Mouse (Mus musculus) urinary bladder, postnatal 4 days (tissue): ENCODE data around the gene Apol9a.

Experiments used
- DNase-seq, 2 experiments: peaks; one replicate each; pipeline ENCODE4 v3.0.0; 2021 to 2022; ENCODE audit warnings: low spot score in 2 of 2

Apol9a gene

GRCm38 (mm10) chr15:77377419-77377818 lies 33.5 kb downstream of the Apol9a start:
- DNase-seq, result no peak

- DNase-seq, result no peak
Observed at GRCm38 (mm10) chr15:77376920-77377319, 34.0 kb downstream of the Apol9a start.

GRCm38 (mm10) chr15:77370588-77370987 lies 40.3 kb downstream of the Apol9a start:
- no peak for DNase-seq

- no peak for DNase-seq
Observed at GRCm38 (mm10) chr15:77369981-77370380, 41.0 kb downstream of the Apol9a start.

GRCm38 (mm10) chr15:77368818-77369320 lies 42.1 kb downstream of the Apol9a start:
- peak in 1 of 2 experiments; percentile 33 for DNase-seq

GRCm38 (mm10) chr15:77368148-77368547 lies 42.8 kb downstream of the Apol9a start:
- peak; percentile 93 to 97 for DNase-seq

- peak in 1 of 2 experiments; percentile 25 for DNase-seq
Observed at GRCm38 (mm10) chr15:77367504-77367903, 43.4 kb downstream of the Apol9a start.

GRCm38 (mm10) chr15:77366706-77367484 lies 44.0 kb downstream of the Apol9a start:
- DNase-seq, result peak; percentile 76 to 89

GRCm38 (mm10) chr15:77365700-77366570 lies 45.0 kb downstream of the Apol9a start:
- DNase-seq, result no peak

- no peak for DNase-seq
Observed at GRCm38 (mm10) chr15:77364026-77364425, 46.9 kb downstream of the Apol9a start.

- no peak for DNase-seq
Observed at GRCm38 (mm10) chr15:77363578-77363977, 47.4 kb downstream of the Apol9a start.

GRCm38 (mm10) chr15:77362952-77363351 lies 48.0 kb downstream of the Apol9a start:
- DNase-seq, result no peak

GRCm38 (mm10) chr15:77359905-77360304 lies 51.0 kb downstream of the Apol9a start:
- no peak for DNase-seq

GRCm38 (mm10) chr15:77359486-77359885 lies 51.4 kb downstream of the Apol9a start:
- peak in 1 of 2 experiments; percentile 49 for DNase-seq

- no peak for DNase-seq
Observed at GRCm38 (mm10) chr15:77359084-77359483, 51.9 kb downstream of the Apol9a start.

- DNase-seq, result peak; percentile 85
Observed at GRCm38 (mm10) chr15:77358320-77359040, 52.5 kb downstream of the Apol9a start.

- DNase-seq, result no peak
Observed at GRCm38 (mm10) chr15:77356248-77356810, 54.6 kb downstream of the Apol9a start.

- DNase-seq, result no peak
Observed at GRCm38 (mm10) chr15:77354848-77355551, 55.9 kb downstream of the Apol9a start.

- no peak for DNase-seq
Observed at GRCm38 (mm10) chr15:77354496-77354847, 56.5 kb downstream of the Apol9a start.
